11 mouse cellular contexts compared by ENCODE assay signal in genomic region chr8:122660022-122660421, GRCm38 (mm10). TPM values are rescaled to one million over a fixed set of nuclear protein-coding genes. Genes with fewer than 3 reads are reported as not detected.
DNase-seq lines count a peak whose midpoint lies in the region; ATAC-seq and TF ChIP-seq lines count a peak whose summit lies in the region.
"Had no signal": no experiment of that assay in that cellular context is flagged by ENCODE, and none has a peak within 500 bp of the region (broad histone marks: within the 10 kb centered on the region; RNA-seq: fewer than 3 reads in every experiment).

No protein-coding gene starts in this region.

- H3K4me2 ChIP-seq in kidney, postnatal 0 days (ENCODE audit: low read length) = no peak overlapping the region
- H3K4me2 ChIP-seq in kidney, embryonic 15.5 days = no peak overlapping the region

- TF ChIP-seq CTCF in kidney, postnatal 0 days (IDR thresholded peaks at IDR 0.05; ENCODE audit: low read depth) = peak; percentile 54
- peak; percentile 67 for TF ChIP-seq CTCF in ES-Bruce4 (IDR thresholded peaks at IDR 0.05; ENCODE audit: low read depth, low read length)

- H3K27ac ChIP-seq in kidney, postnatal 0 days = no peak overlapping the region
- no peak overlapping the region for H3K27ac ChIP-seq in kidney, embryonic 15.5 days
- no peak overlapping the region for H3K27ac ChIP-seq in ES-Bruce4 (ENCODE audit: insufficient read depth, low read length)

- no peak overlapping the region for H3K9ac ChIP-seq in kidney, postnatal 0 days (ENCODE audit: low read depth, low read length)
- no peak overlapping the region for H3K9ac ChIP-seq in kidney, embryonic 15.5 days
- no peak overlapping the region for H3K9ac ChIP-seq in ES-Bruce4 (ENCODE audit: low read depth, poor library complexity, severe bottlenecking)
- H3K9ac ChIP-seq: limb, embryonic 15.5 days had no signal

- no peak overlapping the region for H3K4me3 ChIP-seq in kidney, postnatal 0 days (replicated peaks; ENCODE audit: low read depth, low read length)
- H3K4me3 ChIP-seq in kidney, embryonic 15.5 days (replicated peaks) = no peak overlapping the region
- H3K4me3 ChIP-seq in ES-Bruce4 (ENCODE audit: low read depth, low read length) = no peak overlapping the region
- H3K4me3 ChIP-seq: limb, embryonic 15.5 days had no signal

- no peaks in the 10 kb centered on the region for H3K27me3 ChIP-seq in kidney, postnatal 0 days (ENCODE audit: insufficient read depth, low read length)
- no peaks in the 10 kb centered on the region for H3K27me3 ChIP-seq in kidney, embryonic 15.5 days
- H3K27me3 ChIP-seq in ES-Bruce4 (ENCODE audit: control insufficient read depth, insufficient read depth, low read length, poor library complexity, severe bottlenecking) = no peaks in the 10 kb centered on the region
- H3K27me3 ChIP-seq: limb, embryonic 15.5 days had no signal

- DNase-seq in kidney, postnatal 0 days (ENCODE audit: low spot score) = no peak
- DNase-seq in B cell, adult 2 months = peak; percentile 68 to 70
- DNase-seq in left cerebral cortex, postnatal 36 days (ENCODE audit: low spot score in 2 of 2) = no peak
- DNase-seq in layer of hippocampus, adult 11-12 months (ENCODE audit: low spot score) = no peak
- DNase-seq: midbrain, embryonic 14.5 days had no signal

- no peaks in the 10 kb centered on the region for H3K36me3 ChIP-seq in kidney, postnatal 0 days (ENCODE audit: insufficient read depth, low read length)
- no peaks in the 10 kb centered on the region for H3K36me3 ChIP-seq in kidney, embryonic 15.5 days
- H3K36me3 ChIP-seq in ES-Bruce4 (ENCODE audit: control insufficient read depth, insufficient read depth, low read length, poor library complexity, severe bottlenecking) = no peaks in the 10 kb centered on the region
- H3K36me3 ChIP-seq: limb, embryonic 15.5 days had no signal

- no peaks in the 10 kb centered on the region for H3K9me3 ChIP-seq in kidney, postnatal 0 days (replicated peaks; ENCODE audit: low read length)
- no peaks in the 10 kb centered on the region for H3K9me3 ChIP-seq in kidney, embryonic 15.5 days (replicated peaks)
- no peaks in the 10 kb centered on the region for H3K9me3 ChIP-seq in ES-Bruce4 (replicated peaks; ENCODE audit: control insufficient read depth, insufficient read depth, low read length, poor library complexity, severe bottlenecking)
- H3K9me3 ChIP-seq: limb, embryonic 15.5 days had no signal

- intact Hi-C loops in left cerebral cortex, postnatal 36 days (cut with DNase I) = no loop called here

- no peak for ATAC-seq in kidney, postnatal 0 days (replicated peaks; ENCODE audit: low FRiP score, low read depth)
- ATAC-seq in kidney, embryonic 15.5 days (replicated peaks; ENCODE audit: low FRiP score) = no peak
- 0 out of 2 replicates have a peak, but pooled peaks have one; percentile 33 for ATAC-seq in erythroid progenitor cell, adult 5-6 weeks (replicated peaks; ENCODE audit: low FRiP score, poor library complexity, severe bottlenecking)
- no peak for ATAC-seq in activated CD4-positive, CD25-positive, alpha-beta regulatory T cell, adult 4 months

- H3K4me1 ChIP-seq in kidney, postnatal 0 days (replicated peaks; ENCODE audit: insufficient read depth, low read length) = peaks cover 50% of the 10 kb centered on the region
- H3K4me1 ChIP-seq in kidney, embryonic 15.5 days = peaks cover 78% of the 10 kb centered on the region
- no peaks in the 10 kb centered on the region for H3K4me1 ChIP-seq in ES-Bruce4 (ENCODE audit: control insufficient read depth, insufficient read depth, low read length)

- TF ChIP-seq EP300 in ES-Bruce4 (IDR thresholded peaks at IDR 0.05; ENCODE audit: insufficient read depth, low read depth, low read length) = no peak

- WGBS in kidney, postnatal 0 days = 80% methylated on average over 2 of the region's 2 CpGs
- 73% methylated on average over 2 of the region's 2 CpGs for WGBS in kidney, embryonic 15.5 days

- no peak for TF ChIP-seq POLR2A in ES-Bruce4 (IDR thresholded peaks at IDR 0.05; ENCODE audit: insufficient read depth, low read length)

RNA-seq across cellular contexts. Expression of gene Pabpn1l, which starts 37.5 kb away (rescaled TPM):
- polyA plus RNA-seq in kidney, postnatal 0 days (2015; fragmentation: Nextera tagmentation; extraction: Ambion mirVana) = 0.15 and 0.22 TPM in 2 replicates
- polyA plus RNA-seq in kidney, embryonic 15.5 days (2015; fragmentation: Nextera tagmentation; extraction: Ambion mirVana) = 0.18 TPM in 1 of 2 replicates, not detected in the other
- not detected in 2 replicates for polyA plus RNA-seq in ES-Bruce4 (2011; ENCODE audit: insufficient read depth, insufficient read length, low read depth, missing spikeins)
- total RNA-seq in erythroid progenitor cell, adult 5-6 weeks (2015; ENCODE audit: low replicate concordance) = not detected in 2 replicates
- not detected in 2 replicates for total RNA-seq in erythroid progenitor cell, adult 5-6 weeks (2017; ENCODE audit: low replicate concordance)
- not detected for total RNA-seq in left cerebral cortex, postnatal 36 days (2021)
- polyA plus RNA-seq in activated CD4-positive, CD25-positive, alpha-beta regulatory T cell, adult 4 months (2017; shearing (Covaris generic)) = not detected
- polyA plus RNA-seq: heart, embryonic 16.5 days; limb, embryonic 15.5 days; midbrain, embryonic 14.5 days had no signal

RNA-seq across cellular contexts. Expression of gene Cbfa2t3, which starts 38.9 kb away (rescaled TPM):
- polyA plus RNA-seq in kidney, postnatal 0 days (2015; fragmentation: Nextera tagmentation; extraction: Ambion mirVana) = 3.6 and 4.4 TPM in 2 replicates
- 3.5 and 3.6 TPM in 2 replicates for polyA plus RNA-seq in kidney, embryonic 15.5 days (2015; fragmentation: Nextera tagmentation; extraction: Ambion mirVana)
- 0.17 and 0.42 TPM in 2 replicates for polyA plus RNA-seq in ES-Bruce4 (2011; ENCODE audit: insufficient read depth, insufficient read length, low read depth, missing spikeins)
- total RNA-seq in erythroid progenitor cell, adult 5-6 weeks (2015; ENCODE audit: low replicate concordance) = 4.0 and 16.8 TPM in 2 replicates
- 1.5 and 7.6 TPM in 2 replicates for total RNA-seq in erythroid progenitor cell, adult 5-6 weeks (2017; ENCODE audit: low replicate concordance)
- 10 to 100 TPM; 26.2 to 37.5 TPM for total RNA-seq in left cerebral cortex, postnatal 36 days (2021)
- under 1 TPM; 0.08 to 0.28 TPM for polyA plus RNA-seq in activated CD4-positive, CD25-positive, alpha-beta regulatory T cell, adult 4 months (2017; shearing (Covaris generic))

RNA-seq across cellular contexts. Expression of gene Trappc2l, which starts 48.6 kb away (rescaled TPM):
- 64.5 and 73.3 TPM in 2 replicates for polyA plus RNA-seq in kidney, postnatal 0 days (2015; fragmentation: Nextera tagmentation; extraction: Ambion mirVana)
- polyA plus RNA-seq in kidney, embryonic 15.5 days (2015; fragmentation: Nextera tagmentation; extraction: Ambion mirVana) = 51.8 and 54.8 TPM in 2 replicates
- polyA plus RNA-seq in ES-Bruce4 (2011; ENCODE audit: insufficient read depth, insufficient read length, low read depth, missing spikeins) = 19.3 and 30.5 TPM in 2 replicates
- 18.0 and 43.2 TPM in 2 replicates for total RNA-seq in erythroid progenitor cell, adult 5-6 weeks (2015; ENCODE audit: low replicate concordance)
- 1.8 and 5.9 TPM in 2 replicates for total RNA-seq in erythroid progenitor cell, adult 5-6 weeks (2017; ENCODE audit: low replicate concordance)
- 10 to 100 TPM; 78.7 to 84.5 TPM for total RNA-seq in left cerebral cortex, postnatal 36 days (2021)
- polyA plus RNA-seq in activated CD4-positive, CD25-positive, alpha-beta regulatory T cell, adult 4 months (2017; shearing (Covaris generic)) = 10 to 100 TPM; 46.3 to 78.4 TPM

RNA-seq across cellular contexts. Expression of gene Galns, which starts 48.8 kb away (rescaled TPM):
- polyA plus RNA-seq in kidney, postnatal 0 days (2015; fragmentation: Nextera tagmentation; extraction: Ambion mirVana) = 19.4 and 23.3 TPM in 2 replicates
- polyA plus RNA-seq in kidney, embryonic 15.5 days (2015; fragmentation: Nextera tagmentation; extraction: Ambion mirVana) = 14.0 and 16.0 TPM in 2 replicates
- polyA plus RNA-seq in ES-Bruce4 (2011; ENCODE audit: insufficient read depth, insufficient read length, low read depth, missing spikeins) = 11.9 and 12.8 TPM in 2 replicates
- total RNA-seq in erythroid progenitor cell, adult 5-6 weeks (2015; ENCODE audit: low replicate concordance) = 4.6 and 24.5 TPM in 2 replicates
- total RNA-seq in erythroid progenitor cell, adult 5-6 weeks (2017; ENCODE audit: low replicate concordance) = 4.2 and 5.0 TPM in 2 replicates
- 1 to 10 TPM; 8.8 to 9.2 TPM for total RNA-seq in left cerebral cortex, postnatal 36 days (2021)
- 10 to 100 TPM in 1 of 2 experiments, 1 to 10 TPM in 1; 9.8 to 10.5 TPM for polyA plus RNA-seq in activated CD4-positive, CD25-positive, alpha-beta regulatory T cell, adult 4 months (2017; shearing (Covaris generic))

Comparison
In these comparisons a context has a peak if more than half of its experiments do, and no peak if none do; other contexts are left out.
1. DNase-seq: peak in B cell, adult 2 months (2 of 2); none in kidney, postnatal 0 days (single experiment), left cerebral cortex, postnatal 36 days (0 of 2) and layer of hippocampus, adult 11-12 months (single experiment).